Mouse (Mus musculus) CH12.LX (cell line): ENCODE measurements around the gene Mesp2. TPM values are rescaled to one million over a fixed set of nuclear protein-coding genes. Genes with fewer than 3 reads are reported as not detected.

Experiments used
- DNase-seq: peaks from one replicate; pipeline ENCODE4 v3.0.0-alpha.2; 2013; ENCODE audit errors: extremely low read depth
- H3K27ac ChIP-seq: 2 replicates; pipeline ENCODE4 v1.5.1; 2012; ENCODE audit warnings: low read depth, mild to moderate bottlenecking, control low read depth, moderate library complexity; ENCODE audit not compliant: insufficient read depth
- H3K27me3 ChIP-seq: replicated peaks from 2 replicates; pipeline ENCODE3; 2012; ENCODE audit warnings: inconsistent platforms
- H3K36me3 ChIP-seq, 2 experiments: replicated peaks in 1 of 2; 2 replicates each; pipeline versions ENCODE3 to v1.6.1; 2012; ENCODE audit warnings: inconsistent platforms in 1 of 2, low read length in 1 of 2, mild to moderate bottlenecking in 1 of 2, mixed read lengths in 1 of 2, moderate library complexity in 1 of 2; ENCODE audit not compliant: control insufficient read depth in 1 of 2, insufficient read depth in 1 of 2
- H3K4me1 ChIP-seq, 2 experiments: 2 replicates each; pipeline ENCODE4 v1.6.1; 2012; ENCODE audit warnings: inconsistent platforms in 1 of 2, moderate library complexity in 1 of 2; ENCODE audit not compliant: insufficient read depth in 2 of 2, control insufficient read depth in 1 of 2
- H3K4me2 ChIP-seq: 2 replicates; pipeline ENCODE4 v1.6.1; 2012; ENCODE audit warnings: low read depth, mild to moderate bottlenecking, control low read depth; ENCODE audit not compliant: poor library complexity, insufficient read depth, severe bottlenecking
- H3K4me3 ChIP-seq, 3 experiments: fragments of 150-350 bp in 1 of 3; sonication (generic) in 1 of 3; replicated peaks in 1 of 3; 2 replicates each; pipeline versions ENCODE3 to v1.5.1; 2011 to 2012; ENCODE audit warnings: low read depth in 2 of 3, low read length in 2 of 3, mild to moderate bottlenecking in 2 of 3, moderate library complexity in 2 of 3, control low read depth in 1 of 3, improper control_type of control experiment in 1 of 3, inconsistent platforms in 1 of 3, mixed read lengths in 1 of 3; ENCODE audit not compliant: poor library complexity in 1 of 3
- H3K79me2 ChIP-seq: replicated peaks from 2 replicates; pipeline ENCODE4 v1.6.1; 2012; ENCODE audit warnings: mild to moderate bottlenecking, moderate library complexity; ENCODE audit not compliant: control insufficient read depth, poor library complexity, insufficient read depth, severe bottlenecking; ENCODE audit errors: extremely low read depth
- H3K9ac ChIP-seq: 2 replicates; pipeline ENCODE4 v1.6.1; 2012; ENCODE audit warnings: low read depth, mild to moderate bottlenecking, control low read depth, moderate library complexity; ENCODE audit not compliant: insufficient read depth
- H3K9me3 ChIP-seq: replicated peaks from 2 replicates; pipeline ENCODE3; 2012; ENCODE audit warnings: low read length, inconsistent platforms, mixed read lengths
- BHLHE40 ChIP-seq: IDR thresholded peaks from 2 replicates; pipeline ENCODE4 v1.6.1; 2011; ENCODE audit warnings: mild to moderate bottlenecking, low read depth, low read length, improper control_type of control experiment
- CTCF ChIP-seq, 2 experiments: IDR thresholded peaks in 1 of 2; conservative IDR thresholded peaks in 1 of 2; 2 replicates each; pipeline ENCODE4 v1.5.1; 2011 to 2012; ENCODE audit warnings: low read depth in 2 of 2, low read length in 2 of 2, improper control_type of control experiment in 1 of 2, inconsistent platforms in 1 of 2, mild to moderate bottlenecking in 1 of 2, moderate library complexity in 1 of 2
- ELF1 ChIP-seq: IDR thresholded peaks from 2 replicates; pipeline ENCODE4 v1.6.1; 2014; ENCODE audit warnings: low read depth, mild to moderate bottlenecking, inconsistent platforms, low read length, improper control_type of control experiment
- ETS1 ChIP-seq: conservative IDR thresholded peaks from 2 replicates; pipeline ENCODE4 v1.6.1; 2012; ENCODE audit warnings: low read depth, mild to moderate bottlenecking, inconsistent platforms, low read length, improper control_type of control experiment, moderate library complexity
- IRF4 ChIP-seq: IDR thresholded peaks from 2 replicates; pipeline ENCODE4 v1.6.1; 2014; ENCODE audit warnings: low read depth, mild to moderate bottlenecking, inconsistent platforms, low read length, improper control_type of control experiment
- JUN ChIP-seq: IDR thresholded peaks from 2 replicates; pipeline ENCODE4 v1.6.1; 2011; ENCODE audit warnings: low read depth, mild to moderate bottlenecking, low read length, improper control_type of control experiment, moderate library complexity; ENCODE audit not compliant: insufficient read depth
- KAT2A ChIP-seq: IDR thresholded peaks from 2 replicates; pipeline ENCODE4 v1.6.1; 2012; ENCODE audit warnings: low read length, improper control_type of control experiment, inconsistent platforms; ENCODE audit not compliant: insufficient replicate concordance
- MAFK ChIP-seq: IDR thresholded peaks from 2 replicates; pipeline ENCODE4 v1.6.1; 2011; ENCODE audit warnings: low read length, improper control_type of control experiment; ENCODE audit not compliant: insufficient replicate concordance
- MAX ChIP-seq: IDR thresholded peaks from 2 replicates; pipeline ENCODE4 v1.6.1; 2011; ENCODE audit warnings: low read length, improper control_type of control experiment
- MEF2A ChIP-seq: IDR thresholded peaks from 2 replicates; pipeline ENCODE4 v1.6.1; 2014; ENCODE audit warnings: low read depth, mild to moderate bottlenecking, inconsistent platforms, low read length, improper control_type of control experiment, borderline replicate concordance
- MXI1 ChIP-seq: IDR thresholded peaks from 2 replicates; pipeline ENCODE4 v1.6.1; 2011; ENCODE audit warnings: mild to moderate bottlenecking, low read depth, low read length, improper control_type of control experiment
- MYC ChIP-seq: IDR thresholded peaks from 2 replicates; pipeline ENCODE4 v1.6.1; 2011; ENCODE audit warnings: low read depth, mild to moderate bottlenecking, improper control_type of control experiment, low read length
- NRF1 ChIP-seq: IDR thresholded peaks from 2 replicates; pipeline ENCODE4 v1.6.1; 2014; ENCODE audit warnings: low read depth, mild to moderate bottlenecking, inconsistent platforms, low read length, improper control_type of control experiment, moderate library complexity
- PAX5 ChIP-seq: IDR thresholded peaks from 2 replicates; pipeline ENCODE4 v1.6.1; 2012; ENCODE audit warnings: low read length, inconsistent platforms, mixed read lengths
- POLR2AphosphoS2 ChIP-seq: IDR thresholded peaks from 2 replicates; pipeline ENCODE4 v1.6.1; 2011; ENCODE audit warnings: low read depth, low read length, improper control_type of control experiment
- RCOR1 ChIP-seq: conservative IDR thresholded peaks from 2 replicates; pipeline ENCODE4 v1.6.1; 2012; ENCODE audit warnings: low read depth, mild to moderate bottlenecking, inconsistent platforms, low read length, improper control_type of control experiment
- SIN3A ChIP-seq: IDR thresholded peaks from 2 replicates; pipeline ENCODE4 v1.6.1; 2012; ENCODE audit warnings: low read length, improper control_type of control experiment, inconsistent platforms
- SMC3 ChIP-seq: IDR thresholded peaks from 2 replicates; pipeline ENCODE4 v1.6.1; 2011; ENCODE audit warnings: low read depth, low read length, improper control_type of control experiment
- UBTF ChIP-seq: IDR thresholded peaks from 2 replicates; pipeline ENCODE4 v1.6.1; 2012; ENCODE audit warnings: low read depth, mild to moderate bottlenecking, inconsistent platforms, low read length, improper control_type of control experiment, moderate library complexity
- USF1 ChIP-seq: IDR thresholded peaks from 2 replicates; pipeline ENCODE4 v1.6.1; 2014; ENCODE audit warnings: low read depth, mild to moderate bottlenecking, inconsistent platforms, low read length, improper control_type of control experiment
- ZC3H11A ChIP-seq: IDR thresholded peaks from 2 replicates; pipeline ENCODE4 v1.6.1; 2012; ENCODE audit warnings: low read depth, mild to moderate bottlenecking, inconsistent platforms, low read length, improper control_type of control experiment
- dilution Hi-C: fragments of 300-500 bp; cut with MboI; formaldehyde crosslinking; loops from 2 replicates; pipeline ENCODE4 v1.14.3; 2020; ENCODE audit warnings: low sequenced_read_pairs; ENCODE audit not compliant: extremely low pct_unique_long_range_greater_than_20kb, extremely low pct_ligation_motif_present
- in situ Hi-C: fragments of 300-500 bp; cut with MboI; formaldehyde crosslinking; loops from 3 replicates; pipeline ENCODE4 v1.14.3; 2019; ENCODE audit warnings: low sequenced_read_pairs, low pct_ligation_motif_present, low pct_unique_long_range_greater_than_20kb, mixed read lengths
- polyA plus RNA-seq: library from polyadenylated mRNA; unstranded; fragments of >175 nt; gene quantifications from 2 replicates; pipeline ENCODE4 v1.2.1, GENCODE M21; 2012; ENCODE audit warnings: low read depth; ENCODE audit not compliant: insufficient read length
- total RNA-seq, 2 experiments: library from RNA; depleted of rRNA; stranded (reverse); fragments of 300-350 nt in 1 of 2; fragments of >200 nt in 1 of 2; gene quantifications; 2 replicates each; pipeline ENCODE4 v1.2.3; 2012 to 2014

The Mesp2 gene
- total and polyA plus RNA-seq, 3 experiments: not detected

DNA sequence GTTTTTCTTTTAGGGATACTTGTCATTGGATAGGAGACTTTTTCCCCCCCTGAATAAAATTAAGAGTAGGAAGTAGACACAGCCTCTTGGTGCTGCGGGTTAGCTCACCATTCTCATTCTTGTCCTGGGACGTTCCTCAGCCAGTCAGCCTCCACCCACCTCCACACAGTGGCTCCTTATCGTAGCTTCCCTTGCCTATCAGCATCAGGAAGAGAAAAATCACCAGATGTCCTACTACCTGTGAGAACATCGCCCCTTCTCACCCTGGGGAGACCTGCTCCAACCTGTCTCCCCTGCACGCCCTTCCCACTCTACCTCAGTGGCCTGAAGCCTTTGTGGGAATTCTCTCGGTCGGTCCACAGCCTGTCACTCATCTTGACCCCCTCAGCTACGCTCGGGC is 50.3 kb downstream of the Mesp2 start, which contains the start of gene Anpep:
Gene Anpep (minus strand): TSS at position 249 of the 400 bp plus-strand sequence.
- in situ Hi-C loops (no loop called here), dilution Hi-C loops (no loop called here)
- TF ChIP-seq USF1 (no peak), MXI1 (no peak), POLR2AphosphoS2 (no peak), KAT2A (no peak), SMC3 (no peak), ELF1 (no peak), MYC (no peak), JUN (no peak), CTCF (conservative IDR thresholded peaks at IDR 0.05 in 1 of 2, IDR thresholded peaks at IDR 0.05 in 1 of 2; ENCODE audit: low read depth in 2 of 2, low read length in 2 of 2) (no peak), IRF4 (no peak), MAFK (no peak), RCOR1 (no peak), MEF2A (no peak), ETS1 (no peak), ZC3H11A (no peak), BHLHE40 (no peak), MAX (no peak), PAX5 (no peak), UBTF (no peak)
- Histone ChIP-seq H3K79me2 (no peaks in the 10 kb centered on the region), H3K36me3 (no peaks in the 10 kb centered on the region), H3K9ac (no peak within 1 kb of the TSS), H3K9me3 (no peaks in the 10 kb centered on the region), H3K4me2 (no peak within 1 kb of the TSS), H3K4me3 (no peak within 1 kb of the TSS), H3K27me3 (peaks cover 2% of the 10 kb centered on the region), H3K27ac (no peak within 1 kb of the TSS), H3K4me1 (peaks cover 12 to 49% of the 10 kb centered on the region in 2 experiments)
- DNase-seq: no peak

DNA sequence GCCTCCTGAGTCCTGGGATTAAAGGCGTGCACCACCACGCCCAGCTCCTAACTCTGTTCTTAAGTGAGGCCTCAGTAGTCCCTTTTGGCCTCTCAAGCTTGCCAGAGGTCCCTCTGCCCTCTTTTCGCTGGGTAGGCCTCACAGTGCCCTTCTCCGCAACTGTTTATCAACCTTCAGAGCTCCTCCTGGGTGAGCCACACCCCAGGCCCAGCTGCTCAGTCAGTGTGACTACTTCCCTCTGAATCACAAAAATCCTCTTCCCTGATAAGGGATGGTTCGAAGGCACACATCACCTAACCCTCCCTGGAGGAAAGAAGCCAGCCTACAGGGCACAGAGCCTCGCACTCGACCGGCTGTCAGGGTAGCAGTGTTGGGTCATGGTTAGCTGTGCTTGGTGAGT is 51.3 kb downstream of the Mesp2 start:
- H3K4me1 ChIP-seq: peaks cover 12 to 39% of the 10 kb centered on the region in 2 experiments
- H3K27ac ChIP-seq: no peak overlapping the region
- in situ Hi-C loops (no loop called here), dilution Hi-C loops (no loop called here)
- H3K4me2 ChIP-seq: no peak overlapping the region
- no peaks in the 10 kb centered on the region for H3K9me3 ChIP-seq
- no peak overlapping the region for H3K9ac ChIP-seq
- TF ChIP-seq BHLHE40 (no peak), SIN3A (no peak), ETS1 (no peak), NRF1 (no peak)
- peaks cover 2% of the 10 kb centered on the region for H3K27me3 ChIP-seq
- H3K4me3 ChIP-seq: no peak overlapping the region
- no peak for DNase-seq
- H3K36me3 ChIP-seq: no peaks in the 10 kb centered on the region
- no peaks in the 10 kb centered on the region for H3K79me2 ChIP-seq

Other genes with a start within 250 kb of the Mesp2 start
- not detected in 2 replicates for gene Rhcg, start 193.1 kb upstream of the Mesp2 start, total RNA-seq (2012; rRNA removed)
- gene Rhcg, start 193.1 kb upstream of the Mesp2 start, total RNA-seq (2014; rRNA removed): not detected in 2 replicates
- gene Rhcg, start 193.1 kb upstream of the Mesp2 start, polyA plus RNA-seq: not detected in 2 replicates
- gene Ticrr, start 150.5 kb upstream of the Mesp2 start, total RNA-seq (2012; rRNA removed): 10.2 and 11.5 TPM in 2 replicates
- gene Ticrr, start 150.5 kb upstream of the Mesp2 start, total RNA-seq (2014; rRNA removed): 4.8 and 8.3 TPM in 2 replicates
- 16.7 and 19.2 TPM in 2 replicates for gene Ticrr, start 150.5 kb upstream of the Mesp2 start, polyA plus RNA-seq
- 7.1 and 8.1 TPM in 2 replicates for gene Kif7, start 95.0 kb upstream of the Mesp2 start, total RNA-seq (2012; rRNA removed)
- 4.7 and 4.8 TPM in 2 replicates for gene Kif7, start 95.0 kb upstream of the Mesp2 start, total RNA-seq (2014; rRNA removed)
- 7.4 and 8.1 TPM in 2 replicates for gene Kif7, start 95.0 kb upstream of the Mesp2 start, polyA plus RNA-seq
- gene Plin1, start 77.8 kb upstream of the Mesp2 start, total RNA-seq (2012; rRNA removed): 0.08 TPM in 1 of 2 replicates, not detected in the other
- not detected in 2 replicates for gene Plin1, start 77.8 kb upstream of the Mesp2 start, total RNA-seq (2014; rRNA removed)
- gene Plin1, start 77.8 kb upstream of the Mesp2 start, polyA plus RNA-seq: not detected in 2 replicates
- gene Pex11a, start 67.6 kb upstream of the Mesp2 start, total RNA-seq (2012; rRNA removed): 2.8 and 3.4 TPM in 2 replicates
- 1.5 and 2.1 TPM in 2 replicates for gene Pex11a, start 67.6 kb upstream of the Mesp2 start, total RNA-seq (2014; rRNA removed)
- 4.3 and 4.8 TPM in 2 replicates for gene Pex11a, start 67.6 kb upstream of the Mesp2 start, polyA plus RNA-seq
- gene Wdr93, start 67.6 kb upstream of the Mesp2 start, total RNA-seq (2012; rRNA removed): 0.38 and 1.2 TPM in 2 replicates
- gene Wdr93, start 67.6 kb upstream of the Mesp2 start, total RNA-seq (2014; rRNA removed): 0.63 and 0.75 TPM in 2 replicates
- 0.85 and 1.3 TPM in 2 replicates for gene Wdr93, start 67.6 kb upstream of the Mesp2 start, polyA plus RNA-seq
- gene Mesp1, start 16.9 kb upstream of the Mesp2 start, total RNA-seq (2012; rRNA removed): not detected in 2 replicates
- not detected in 2 replicates for gene Mesp1, start 16.9 kb upstream of the Mesp2 start, total RNA-seq (2014; rRNA removed)
- gene Mesp1, start 16.9 kb upstream of the Mesp2 start, polyA plus RNA-seq: not detected in 2 replicates
- 0.13 and 0.25 TPM in 2 replicates for gene Anpep, start 50.3 kb downstream of the Mesp2 start, total RNA-seq (2012; rRNA removed)
- gene Anpep, start 50.3 kb downstream of the Mesp2 start, total RNA-seq (2014; rRNA removed): not detected in 2 replicates
- 0.45 and 0.60 TPM in 2 replicates for gene Anpep, start 50.3 kb downstream of the Mesp2 start, polyA plus RNA-seq
- gene Ap3s2, start 109.9 kb downstream of the Mesp2 start, total RNA-seq (2012; rRNA removed): 11.8 and 12.7 TPM in 2 replicates
- gene Ap3s2, start 109.9 kb downstream of the Mesp2 start, total RNA-seq (2014; rRNA removed): 14.4 and 14.9 TPM in 2 replicates
- gene Ap3s2, start 109.9 kb downstream of the Mesp2 start, polyA plus RNA-seq: 21.8 and 28.3 TPM in 2 replicates
- gene Arpin, start 124.6 kb downstream of the Mesp2 start, total RNA-seq (2012; rRNA removed): not detected in 2 replicates
- gene Arpin, start 124.6 kb downstream of the Mesp2 start, total RNA-seq (2014; rRNA removed): not detected in 2 replicates
- not detected in 2 replicates for gene Arpin, start 124.6 kb downstream of the Mesp2 start, polyA plus RNA-seq
- 16.2 and 16.3 TPM in 2 replicates for gene Zfp710, start 214.1 kb downstream of the Mesp2 start, total RNA-seq (2012; rRNA removed)
- 6.1 and 7.6 TPM in 2 replicates for gene Zfp710, start 214.1 kb downstream of the Mesp2 start, total RNA-seq (2014; rRNA removed)
- 12.1 and 14.4 TPM in 2 replicates for gene Zfp710, start 214.1 kb downstream of the Mesp2 start, polyA plus RNA-seq